Comparison of ENCODE assay signal across 26 mouse cellular contexts in genomic region chr19:17210541-17210940, GRCm38 (mm10).
"Had no signal": no experiment of that assay in that cellular context is flagged by ENCODE, and none has a peak within 500 bp of the region (broad histone marks: within the 10 kb centered on the region; RNA-seq: fewer than 3 reads in every experiment).

No protein-coding gene starts in this region.

- DNase-seq: gastrocnemius, postnatal 14 days; gastrocnemius, postnatal 36 days; heart, adult 2 months; heart, postnatal 14 days; heart, postnatal 36 days; kidney, adult 11 months; kidney, adult 2 months; kidney, adult 9 months; kidney, postnatal 14 days; kidney, postnatal 36 days; layer of hippocampus, adult 9-11 months; layer of hippocampus, postnatal 36 days; left cerebral cortex, postnatal 4 days had no signal

- H3K27me3 ChIP-seq: heart, embryonic 13.5 days; heart, embryonic 15.5 days; hindbrain, embryonic 13.5 days; hindbrain, embryonic 15.5 days; kidney, embryonic 15.5 days; limb, embryonic 13.5 days; limb, embryonic 15.5 days; liver, embryonic 12.5 days had no signal

- H3K4me2 ChIP-seq: heart, embryonic 11.5 days; heart, embryonic 13.5 days; heart, embryonic 15.5 days; hindbrain, embryonic 13.5 days; hindbrain, embryonic 15.5 days; kidney, embryonic 15.5 days; limb, embryonic 13.5 days; limb, embryonic 15.5 days; liver, embryonic 12.5 days had no signal

- H3K4me1 ChIP-seq: heart, embryonic 15.5 days; hindbrain, embryonic 13.5 days; hindbrain, embryonic 15.5 days; kidney, embryonic 15.5 days had no signal

- ATAC-seq: hindbrain, postnatal 0 days; intestine, embryonic 16.5 days; liver, embryonic 12.5 days had no signal

- H3K27ac ChIP-seq: heart, adult 2 months; heart, embryonic 13.5 days; heart, embryonic 15.5 days; hindbrain, embryonic 13.5 days; hindbrain, embryonic 15.5 days; hindbrain, postnatal 0 days; kidney, embryonic 15.5 days; kidney, postnatal 0 days; limb, embryonic 13.5 days; limb, embryonic 15.5 days; liver, embryonic 12.5 days; liver, embryonic 14.5 days had no signal

- H3K4me3 ChIP-seq: heart, adult 2 months; heart, embryonic 13.5 days; heart, embryonic 15.5 days; hindbrain, embryonic 13.5 days; hindbrain, embryonic 15.5 days; kidney, embryonic 15.5 days; limb, embryonic 13.5 days; limb, embryonic 15.5 days; liver, embryonic 12.5 days had no signal

- H3K9ac ChIP-seq: heart, embryonic 13.5 days; heart, embryonic 15.5 days; hindbrain, embryonic 13.5 days; hindbrain, embryonic 15.5 days; kidney, embryonic 15.5 days; limb, embryonic 13.5 days; limb, embryonic 15.5 days; liver, embryonic 12.5 days; liver, embryonic 14.5 days had no signal

- H3K36me3 ChIP-seq: heart, embryonic 13.5 days; heart, embryonic 15.5 days; hindbrain, embryonic 13.5 days; hindbrain, embryonic 15.5 days; kidney, embryonic 15.5 days; limb, embryonic 13.5 days; limb, embryonic 15.5 days; liver, embryonic 12.5 days had no signal

- H3K9me3 ChIP-seq: heart, embryonic 13.5 days; heart, embryonic 15.5 days; hindbrain, embryonic 13.5 days; hindbrain, embryonic 15.5 days; kidney, embryonic 15.5 days; limb, embryonic 13.5 days; limb, embryonic 15.5 days; liver, embryonic 12.5 days had no signal
